Mouse (Mus musculus): ENCODE data around the gene Sesn3. TPM values are rescaled to one million over a fixed set of nuclear protein-coding genes. Genes with fewer than 3 reads are reported as not detected.

Gene Sesn3
- polyA plus RNA-seq, 1 experiment, result 4.9 TPM

- no peaks in the 10 kb centered on the region for H3K36me3 ChIP-seq (ENCODE audit: control insufficient read depth, insufficient read depth)
- peak within 1 kb of the TSS; percentile 74 for H3ac ChIP-seq (ENCODE audit: control insufficient read depth, insufficient read length, low read depth)
- no peaks in the 10 kb centered on the region for H3K79me3 ChIP-seq (ENCODE audit: low read depth)
- no peaks in the 10 kb centered on the region for H3K27me3 ChIP-seq (ENCODE audit: control insufficient read depth, insufficient read depth, insufficient read length)
- H3K79me2 ChIP-seq (ENCODE audit: control insufficient read depth, insufficient read depth), result no peaks in the 10 kb centered on the region
- TF ChIP-seq USF1 (IDR thresholded peaks at IDR 0.05; ENCODE audit: low read depth) (no peak), MYOD1 (IDR thresholded peaks at IDR 0.05; ENCODE audit: control insufficient read depth, insufficient read length, low read depth) (no peak), MYOG (IDR thresholded peaks at IDR 0.05; ENCODE audit: control insufficient read depth, extremely low read depth, insufficient read length) (no peak), CTCF (IDR thresholded peaks at IDR 0.05; ENCODE audit: control insufficient read depth, insufficient read depth, insufficient read length) (no peak), FOSL1 (IDR thresholded peaks at IDR 0.05; ENCODE audit: insufficient read depth, low read length, poor library complexity, severe bottlenecking) (no peak), MAX (IDR thresholded peaks at IDR 0.05) (no peak), CEBPB (IDR thresholded peaks at IDR 0.05; ENCODE audit: low read depth) (no peak)
- peak within 1 kb of the TSS; percentile 44 for H3K4me3 ChIP-seq (ENCODE audit: insufficient read depth, poor library complexity, severe bottlenecking)
These were observed 106.6 kb downstream of the Sesn3 start, which contains the start of gene Endod1 for GRCm38 (mm10) chr9:14381353-14382055. Endod1 (minus strand) TSS chr9:14381507.

GRCm38 (mm10) chr9:14382256-14382791 is 107.5 kb downstream of the Sesn3 start:
- H3K27me3 ChIP-seq (ENCODE audit: control insufficient read depth, insufficient read depth, insufficient read length), result no peaks in the 10 kb centered on the region
- H3K79me2 ChIP-seq (ENCODE audit: control insufficient read depth, insufficient read depth), result no peaks in the 10 kb centered on the region
- no peak overlapping the region for H3K4me3 ChIP-seq (ENCODE audit: insufficient read depth, poor library complexity, severe bottlenecking)
- H3K79me3 ChIP-seq (ENCODE audit: low read depth), result no peaks in the 10 kb centered on the region
- no peaks in the 10 kb centered on the region for H3K36me3 ChIP-seq (ENCODE audit: control insufficient read depth, insufficient read depth)
- TF ChIP-seq FOSL1 (IDR thresholded peaks at IDR 0.05; ENCODE audit: insufficient read depth, low read length, poor library complexity, severe bottlenecking), result no peak
- no peak for TF ChIP-seq USF1 (IDR thresholded peaks at IDR 0.05; ENCODE audit: low read depth)
- no peak for TF ChIP-seq CTCF (IDR thresholded peaks at IDR 0.05; ENCODE audit: control insufficient read depth, insufficient read depth, insufficient read length)
- no peak for TF ChIP-seq MYOD1 (IDR thresholded peaks at IDR 0.05; ENCODE audit: control insufficient read depth, insufficient read length, low read depth)
- no peak for TF ChIP-seq MAX (IDR thresholded peaks at IDR 0.05)
- TF ChIP-seq CEBPB (IDR thresholded peaks at IDR 0.05; ENCODE audit: low read depth), result no peak
- no peak for TF ChIP-seq MYOG (IDR thresholded peaks at IDR 0.05; ENCODE audit: control insufficient read depth, extremely low read depth, insufficient read length)
- no peak overlapping the region for H3ac ChIP-seq (ENCODE audit: control insufficient read depth, insufficient read length, low read depth)

Other genes starting within 250 kb of the Sesn3 start
- gene Endod1, start 106.4 kb downstream of the Sesn3 start, polyA plus RNA-seq (2012; fragmentation: generic; extraction: Trizol), result 4.0 TPM
- gene Kdm4d, start 225.4 kb downstream of the Sesn3 start, polyA plus RNA-seq (2012; fragmentation: generic; extraction: Trizol), result 0.02 TPM
- gene Cwc15, start 225.6 kb downstream of the Sesn3 start, polyA plus RNA-seq (2012; fragmentation: generic; extraction: Trizol), result 85.2 TPM

Measured in C2C12 (cell line).